Mouse (Mus musculus) megakaryocyte, embryonic 14.5 days (primary cell): ENCODE data around the gene Cfh.

Experiments
- FLI1 ChIP-seq: IDR thresholded peaks from 2 replicates; pipeline ENCODE4 v1.6.1; 2012; ENCODE audit warnings: low read length, inconsistent platforms, mixed read lengths
- GATA1 ChIP-seq: IDR thresholded peaks from 3 replicates; pipeline ENCODE4 v1.6.1; 2012; ENCODE audit warnings: mixed read lengths, low read length, inconsistent platforms, borderline replicate concordance

DNA sequence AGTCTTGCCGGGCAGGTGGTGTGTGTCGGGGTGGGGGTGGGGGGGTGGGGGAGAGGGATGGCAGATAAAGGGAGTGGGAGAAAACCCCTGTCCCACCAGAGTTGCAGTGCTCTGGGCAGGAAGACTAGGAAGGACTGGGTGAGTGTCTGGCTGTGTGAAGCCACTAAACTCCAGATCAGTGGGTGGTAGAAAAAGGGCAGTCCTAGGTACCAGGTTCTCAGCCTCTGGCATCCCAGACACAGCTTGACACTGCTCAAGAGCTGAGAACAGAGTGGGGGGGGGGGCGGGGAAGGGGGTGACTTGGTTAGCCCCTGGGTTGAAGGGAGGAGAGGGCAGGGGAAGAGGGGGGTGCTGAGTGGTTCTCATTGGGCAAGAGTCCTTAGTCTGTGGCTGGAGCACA lies 24.6 kb downstream of the Cfh start:
- TF ChIP-seq GATA1, result no peak
- no peak for TF ChIP-seq FLI1
